Mouse (Mus musculus) CD4-positive, CD25-positive, alpha-beta regulatory T cell, adult 2 months (primary cell): ENCODE results near the gene Ctnnd2.
A peak's percentile ranks its signal among the peaks of the same experiment; 100 is the strongest.

Experiments used
- DNase-seq: peaks from one replicate; pipeline ENCODE4 v3.0.0-alpha.2; 2012; ENCODE audit warnings: low read depth, low spot score

Gene Ctnnd2

GRCm38 (mm10) chr15:30384386-30384785 is 212.0 kb downstream of the Ctnnd2 start:
- DNase-seq = no peak

GRCm38 (mm10) chr15:30386489-30386888 is 214.1 kb downstream of the Ctnnd2 start:
- DNase-seq = no peak

- no peak for DNase-seq
These were observed 214.9 kb downstream of the Ctnnd2 start for GRCm38 (mm10) chr15:30387244-30387643.

GRCm38 (mm10) chr15:30401111-30401510 is 228.7 kb downstream of the Ctnnd2 start:
- no peak for DNase-seq

GRCm38 (mm10) chr15:30406254-30406653 is 233.9 kb downstream of the Ctnnd2 start:
- no peak for DNase-seq

GRCm38 (mm10) chr15:30423146-30423545 is 250.8 kb downstream of the Ctnnd2 start:
- DNase-seq = no peak

GRCm38 (mm10) chr15:30424290-30424689 is 251.9 kb downstream of the Ctnnd2 start:
- no peak for DNase-seq

GRCm38 (mm10) chr15:30427342-30427741 is 254.9 kb downstream of the Ctnnd2 start:
- DNase-seq = peak; percentile 24

- DNase-seq = no peak
These were observed 266.7 kb downstream of the Ctnnd2 start for GRCm38 (mm10) chr15:30439045-30439444.

GRCm38 (mm10) chr15:30450765-30451164 is 278.4 kb downstream of the Ctnnd2 start:
- no peak for DNase-seq

GRCm38 (mm10) chr15:30451921-30452320 is 279.5 kb downstream of the Ctnnd2 start:
- no peak for DNase-seq

GRCm38 (mm10) chr15:30457541-30458250 is 285.3 kb downstream of the Ctnnd2 start:
- DNase-seq = no peak

GRCm38 (mm10) chr15:30458671-30459070 is 286.3 kb downstream of the Ctnnd2 start:
- DNase-seq = peak; percentile 7

- DNase-seq = no peak
These were observed 288.1 kb downstream of the Ctnnd2 start for GRCm38 (mm10) chr15:30460341-30461125.

GRCm38 (mm10) chr15:30462804-30463423 is 290.5 kb downstream of the Ctnnd2 start:
- DNase-seq = no peak

GRCm38 (mm10) chr15:30463471-30464047 is 291.2 kb downstream of the Ctnnd2 start:
- DNase-seq = no peak

- DNase-seq = no peak
These were observed 294.7 kb downstream of the Ctnnd2 start for GRCm38 (mm10) chr15:30466950-30467543.

GRCm38 (mm10) chr15:30468773-30469172 is 296.4 kb downstream of the Ctnnd2 start:
- no peak for DNase-seq

- no peak for DNase-seq
These were observed 299.0 kb downstream of the Ctnnd2 start for GRCm38 (mm10) chr15:30471280-30471966.

GRCm38 (mm10) chr15:30480676-30481075 is 308.3 kb downstream of the Ctnnd2 start:
- no peak for DNase-seq

- no peak for DNase-seq
These were observed 334.1 kb downstream of the Ctnnd2 start for GRCm38 (mm10) chr15:30506476-30506875.
